Mouse (Mus musculus) MEL (cell line): ENCODE measurements around the gene Cgnl1. TPM values are rescaled to one million over a fixed set of nuclear protein-coding genes. Genes with fewer than 3 reads are reported as not detected.

Experiments used
- DNase-seq: peaks from one replicate; pipeline ENCODE4 v3.0.0; 2011; ENCODE audit warnings: low read depth, low spot score
- H3K27ac ChIP-seq: 2 replicates; pipeline ENCODE4 v1.5.1; 2012; ENCODE audit warnings: low read depth, mild to moderate bottlenecking, control low read depth, low read length, moderate library complexity; ENCODE audit not compliant: control insufficient read depth
- H3K27me3 ChIP-seq, 2 experiments: fragments of 150-350 bp in 1 of 2; sonication (generic) in 1 of 2; 2 replicates each; pipeline ENCODE4 v1.6.1; 2012; ENCODE audit warnings: low read length in 2 of 2, mild to moderate bottlenecking in 2 of 2, improper control_type of control experiment in 1 of 2, moderate library complexity in 1 of 2; ENCODE audit not compliant: insufficient read depth in 2 of 2, control insufficient read depth in 1 of 2
- H3K36me3 ChIP-seq, 2 experiments: 2 replicates each; pipeline ENCODE4 v1.6.1; 2012 to 2014; ENCODE audit warnings: low read length in 2 of 2, improper control_type of control experiment in 1 of 2, inconsistent platforms in 1 of 2, mild to moderate bottlenecking in 1 of 2; ENCODE audit not compliant: insufficient read depth in 2 of 2, control insufficient read depth in 1 of 2
- H3K4me1 ChIP-seq, 2 experiments: fragments of 150-350 bp in 1 of 2; sonication (generic) in 1 of 2; 2 replicates each; pipeline ENCODE4 v1.6.1; 2012; ENCODE audit warnings: low read length in 2 of 2, improper control_type of control experiment in 1 of 2, mild to moderate bottlenecking in 1 of 2; ENCODE audit not compliant: insufficient read depth in 2 of 2, control insufficient read depth in 1 of 2
- H3K4me3 ChIP-seq, 2 experiments: fragments of 150-350 bp in 1 of 2; sonication (generic) in 1 of 2; 2 replicates each; pipeline ENCODE4 v1.5.1; 2012; ENCODE audit warnings: low read depth in 2 of 2, low read length in 2 of 2, mild to moderate bottlenecking in 2 of 2, moderate library complexity in 2 of 2, control low read depth in 1 of 2, improper control_type of control experiment in 1 of 2; ENCODE audit not compliant: control insufficient read depth in 1 of 2, insufficient read depth in 1 of 2
- H3K79me2 ChIP-seq: 2 replicates; pipeline ENCODE4 v1.6.1; 2012; ENCODE audit warnings: mild to moderate bottlenecking, low read length, moderate library complexity; ENCODE audit not compliant: control insufficient read depth, poor library complexity, insufficient read depth
- H3K9ac ChIP-seq: 2 replicates; pipeline ENCODE4 v1.6.1; 2012; ENCODE audit warnings: low read depth, mild to moderate bottlenecking, control low read depth, low read length, moderate library complexity; ENCODE audit not compliant: control insufficient read depth, poor library complexity, severe bottlenecking
- H3K9me3 ChIP-seq: fragments of 150-350 bp; sonication (generic); replicated peaks from 2 replicates; pipeline ENCODE4 v1.6.1; 2012; ENCODE audit warnings: mild to moderate bottlenecking, low read length, improper control_type of control experiment, moderate library complexity; ENCODE audit not compliant: insufficient read depth
- CHD1 ChIP-seq: IDR thresholded peaks from 2 replicates; pipeline ENCODE4 v1.6.1; 2012; ENCODE audit warnings: low read depth, mild to moderate bottlenecking, inconsistent platforms, low read length, improper control_type of control experiment
- CTCF ChIP-seq, 3 experiments: IDR thresholded peaks in 2 of 3; conservative IDR thresholded peaks in 1 of 3; 2 replicates each; pipeline ENCODE4 v1.5.1; 2011 to 2012; ENCODE audit warnings: low read length in 3 of 3, low read depth in 2 of 3, mild to moderate bottlenecking in 2 of 3, improper control_type of control experiment in 1 of 3, inconsistent platforms in 1 of 3, mixed read lengths in 1 of 3, moderate library complexity in 1 of 3; ENCODE audit not compliant: control insufficient read depth in 1 of 3, insufficient read depth in 1 of 3, poor library complexity in 1 of 3, severe bottlenecking in 1 of 3
- E2F4 ChIP-seq: IDR thresholded peaks from 2 replicates; pipeline ENCODE4 v1.6.1; 2011; ENCODE audit warnings: low read depth, low read length, improper control_type of control experiment, borderline replicate concordance
- ELF1 ChIP-seq: IDR thresholded peaks from 2 replicates; pipeline ENCODE4 v1.6.1; 2014; ENCODE audit warnings: low read depth, mild to moderate bottlenecking, inconsistent platforms, low read length, improper control_type of control experiment, moderate library complexity
- EP300 ChIP-seq, 2 experiments: IDR thresholded peaks; 2 replicates each; pipeline ENCODE4 v1.6.1; 2011; ENCODE audit warnings: improper control_type of control experiment in 2 of 2, low read length in 2 of 2, low read depth in 1 of 2, mild to moderate bottlenecking in 1 of 2
- ETS1 ChIP-seq: IDR thresholded peaks from 2 replicates; pipeline ENCODE4 v1.6.1; 2012; ENCODE audit warnings: low read depth, mild to moderate bottlenecking, inconsistent platforms, low read length, improper control_type of control experiment, moderate library complexity
- HCFC1 ChIP-seq: IDR thresholded peaks from 2 replicates; pipeline ENCODE4 v1.6.1; 2012; ENCODE audit warnings: low read depth, mild to moderate bottlenecking, inconsistent platforms, low read length, improper control_type of control experiment, moderate library complexity
- JUND ChIP-seq: IDR thresholded peaks from 2 replicates; pipeline ENCODE4 v1.6.1; 2011; ENCODE audit warnings: low read depth, mild to moderate bottlenecking, improper control_type of control experiment, low read length
- MAFK ChIP-seq: IDR thresholded peaks from 2 replicates; pipeline ENCODE4 v1.6.1; 2011; ENCODE audit warnings: low read depth, mild to moderate bottlenecking, low read length, improper control_type of control experiment, borderline replicate concordance
- MAX ChIP-seq: IDR thresholded peaks from 2 replicates; pipeline ENCODE4 v1.6.1; 2011; ENCODE audit warnings: low read length, improper control_type of control experiment
- MEF2A ChIP-seq: IDR thresholded peaks from 2 replicates; pipeline ENCODE4 v1.6.1; 2014; ENCODE audit warnings: low read depth, mild to moderate bottlenecking, inconsistent platforms, low read length, improper control_type of control experiment; ENCODE audit not compliant: poor library complexity, insufficient replicate concordance, severe bottlenecking; ENCODE audit errors: extremely low read depth
- MXI1 ChIP-seq: IDR thresholded peaks from 2 replicates; pipeline ENCODE4 v1.6.1; 2011; ENCODE audit warnings: mild to moderate bottlenecking, low read depth, low read length, improper control_type of control experiment
- NELFE ChIP-seq: IDR thresholded peaks from 2 replicates; pipeline ENCODE4 v1.6.1; 2011; ENCODE audit warnings: low read depth, low read length, improper control_type of control experiment
- NRF1 ChIP-seq: IDR thresholded peaks from 2 replicates; pipeline ENCODE4 v1.6.1; 2014; ENCODE audit warnings: low read depth, mild to moderate bottlenecking, inconsistent platforms, low read length, improper control_type of control experiment, moderate library complexity; ENCODE audit not compliant: poor library complexity, insufficient read depth, severe bottlenecking
- POLR2A ChIP-seq, 2 experiments: IDR thresholded peaks; 2 replicates each; pipeline ENCODE4 v1.6.1; 2011 to 2012; ENCODE audit warnings: low read length in 2 of 2, mild to moderate bottlenecking in 2 of 2, control low read depth in 1 of 2, improper control_type of control experiment in 1 of 2, low read depth in 1 of 2, moderate library complexity in 1 of 2; ENCODE audit not compliant: control insufficient read depth in 1 of 2, insufficient read depth in 1 of 2, poor library complexity in 1 of 2
- POLR2AphosphoS2 ChIP-seq: IDR thresholded peaks from 2 replicates; pipeline ENCODE4 v1.6.1; 2011; ENCODE audit warnings: low read length, improper control_type of control experiment
- POLR2AphosphoS5 ChIP-seq: IDR thresholded peaks from 2 replicates; pipeline ENCODE4 v1.6.1; 2012; ENCODE audit warnings: low read depth, borderline replicate concordance, mild to moderate bottlenecking, inconsistent platforms, low read length, moderate library complexity, mixed read lengths
- RAD21 ChIP-seq: IDR thresholded peaks from 2 replicates; pipeline ENCODE4 v1.6.1; 2011; ENCODE audit warnings: mild to moderate bottlenecking, low read depth, low read length, improper control_type of control experiment
- SIN3A ChIP-seq: IDR thresholded peaks from 2 replicates; pipeline ENCODE4 v1.6.1; 2012; ENCODE audit warnings: low read length, improper control_type of control experiment, inconsistent platforms
- SMC3 ChIP-seq: IDR thresholded peaks from 2 replicates; pipeline ENCODE4 v1.6.1; 2011; ENCODE audit warnings: low read depth, low read length, improper control_type of control experiment
- TBP ChIP-seq: IDR thresholded peaks from 2 replicates; pipeline ENCODE4 v1.8.0; 2011; ENCODE audit warnings: low read depth, low read length, improper control_type of control experiment
- TCF12 ChIP-seq: IDR thresholded peaks from 2 replicates; pipeline ENCODE4 v1.6.1; 2014; ENCODE audit warnings: low read depth, mild to moderate bottlenecking, inconsistent platforms, low read length, improper control_type of control experiment, moderate library complexity
- UBTF ChIP-seq: IDR thresholded peaks from 2 replicates; pipeline ENCODE4 v1.6.1; 2012; ENCODE audit warnings: low read depth, mild to moderate bottlenecking, inconsistent platforms, low read length, improper control_type of control experiment, moderate library complexity, borderline replicate concordance; ENCODE audit not compliant: insufficient read depth
- ZC3H11A ChIP-seq: IDR thresholded peaks from 2 replicates; pipeline ENCODE4 v1.6.1; 2012; ENCODE audit warnings: low read depth, mild to moderate bottlenecking, inconsistent platforms, low read length, improper control_type of control experiment
- polyA plus RNA-seq, 2 experiments: library from polyadenylated mRNA; stranded (reverse) in 1 of 2; unstranded in 1 of 2; fragments of >175 nt in 1 of 2; fragments of >200 nt in 1 of 2; gene quantifications; 2 replicates each; pipeline versions ENCODE4 v1.2.1 to v1.2.4; 2012; ENCODE audit warnings: low replicate concordance in 2 of 2, low read depth in 1 of 2; ENCODE audit not compliant: insufficient read length in 2 of 2, insufficient read depth in 1 of 2, missing spikeins in 1 of 2
- total RNA-seq: library from RNA; depleted of rRNA; stranded (reverse); fragments of 300-350 nt; gene quantifications from 2 replicates; pipeline ENCODE4 v1.2.3, GENCODE M21; 2012

Gene Cgnl1
- total and polyA plus RNA-seq, 3 experiments, result 0.19 to 0.70 TPM; not detected in 1

- no peaks in the 10 kb centered on the region for H3K9me3 ChIP-seq
- no peaks in the 10 kb centered on the region for H3K4me1 ChIP-seq
- no peak overlapping the region for H3K27ac ChIP-seq
- no peaks in the 10 kb centered on the region for H3K36me3 ChIP-seq
- peak; percentile 63 for DNase-seq
- no peak overlapping the region for H3K4me3 ChIP-seq
- TF ChIP-seq ZC3H11A, result peak; percentile 97
- TF ChIP-seq RAD21, result peak; percentile 96
- no peak for TF ChIP-seq MXI1
- TF ChIP-seq SMC3, result peak; percentile 99
- TF ChIP-seq ETS1, result no peak
- TF ChIP-seq CTCF (IDR thresholded peaks at IDR 0.05 in 2 of 3, conservative IDR thresholded peaks at IDR 0.05 in 1 of 3; ENCODE audit: control insufficient read depth in 1 of 3, insufficient read depth in 1 of 3, low read depth in 2 of 3, low read length in 3 of 3, poor library complexity in 1 of 3, severe bottlenecking in 1 of 3), result peak; percentile 89 to 98 (median 90)
- H3K27me3 ChIP-seq, result peaks cover 15 to 17% of the 10 kb centered on the region in 2 experiments
- no peaks in the 10 kb centered on the region for H3K79me2 ChIP-seq
- no peak overlapping the region for H3K9ac ChIP-seq
Measured at GRCm38 (mm10) chr9:71806422-71806805, 35.0 kb upstream of the Cgnl1 start.

- Histone ChIP-seq H3K9ac (no peak overlapping the region), H3K4me1 (no peaks in the 10 kb centered on the region), H3K79me2 (no peaks in the 10 kb centered on the region), H3K36me3 (no peaks in the 10 kb centered on the region), H3K27me3 (peaks cover 17% of the 10 kb centered on the region in 2 experiments), H3K27ac (no peak overlapping the region), H3K9me3 (no peaks in the 10 kb centered on the region), H3K4me3 (no peak overlapping the region)
- no peak for TF ChIP-seq JUND
- no peak for TF ChIP-seq CHD1
- TF ChIP-seq NELFE, result no peak
- no peak for TF ChIP-seq ETS1
- no peak for TF ChIP-seq POLR2AphosphoS5
- no peak for TF ChIP-seq POLR2A (IDR thresholded peaks at IDR 0.05; ENCODE audit: control insufficient read depth in 1 of 2, insufficient read depth in 1 of 2, low read depth in 1 of 2, low read length in 2 of 2, poor library complexity in 1 of 2)
- TF ChIP-seq MAFK, result no peak
- no peak for TF ChIP-seq POLR2AphosphoS2
- TF ChIP-seq SIN3A, result no peak
- no peak for DNase-seq
Measured at GRCm38 (mm10) chr9:71805646-71806421, 34.4 kb upstream of the Cgnl1 start.

- Histone ChIP-seq H3K4me1 (no peaks in the 10 kb centered on the region), H3K36me3 (no peaks in the 10 kb centered on the region), H3K9ac (no peak overlapping the region), H3K27me3 (peaks cover 18 to 20% of the 10 kb centered on the region in 2 experiments), H3K4me3 (no peak overlapping the region), H3K79me2 (no peaks in the 10 kb centered on the region), H3K27ac (no peak overlapping the region), H3K9me3 (no peaks in the 10 kb centered on the region)
- TF ChIP-seq POLR2AphosphoS5 (no peak), TBP (no peak), MEF2A (no peak), NRF1 (no peak), HCFC1 (no peak), MAX (no peak), E2F4 (no peak), TCF12 (no peak), UBTF (no peak), JUND (no peak), ZC3H11A (no peak), EP300 (IDR thresholded peaks at IDR 0.05; ENCODE audit: low read depth in 1 of 2, low read length in 2 of 2) (no peak), ELF1 (no peak)
- DNase-seq, result no peak
Measured at GRCm38 (mm10) chr9:71804116-71804515, 32.7 kb upstream of the Cgnl1 start.
